Mouse (Mus musculus) MEL (cell line): ENCODE results near the gene Ambra1. TPM values are rescaled to one million over a fixed set of nuclear protein-coding genes. Genes with fewer than 3 reads are reported as not detected.
A peak's percentile ranks its signal among the peaks of the same experiment; 100 is the strongest.

Source experiments
- DNase-seq: peaks from one replicate; pipeline ENCODE4 v3.0.0; 2011; ENCODE audit warnings: low read depth, low spot score
- H3K27ac ChIP-seq: 2 replicates; pipeline ENCODE4 v1.5.1; 2012; ENCODE audit warnings: low read depth, mild to moderate bottlenecking, control low read depth, low read length, moderate library complexity; ENCODE audit not compliant: control insufficient read depth
- H3K27me3 ChIP-seq, 2 experiments: fragments of 150-350 bp in 1 of 2; sonication (generic) in 1 of 2; 2 replicates each; pipeline ENCODE4 v1.6.1; 2012; ENCODE audit warnings: low read length in 2 of 2, mild to moderate bottlenecking in 2 of 2, improper control_type of control experiment in 1 of 2, moderate library complexity in 1 of 2; ENCODE audit not compliant: insufficient read depth in 2 of 2, control insufficient read depth in 1 of 2
- H3K36me3 ChIP-seq, 2 experiments: 2 replicates each; pipeline ENCODE4 v1.6.1; 2012 to 2014; ENCODE audit warnings: low read length in 2 of 2, improper control_type of control experiment in 1 of 2, inconsistent platforms in 1 of 2, mild to moderate bottlenecking in 1 of 2; ENCODE audit not compliant: insufficient read depth in 2 of 2, control insufficient read depth in 1 of 2
- H3K4me1 ChIP-seq, 2 experiments: fragments of 150-350 bp in 1 of 2; sonication (generic) in 1 of 2; 2 replicates each; pipeline ENCODE4 v1.6.1; 2012; ENCODE audit warnings: low read length in 2 of 2, improper control_type of control experiment in 1 of 2, mild to moderate bottlenecking in 1 of 2; ENCODE audit not compliant: insufficient read depth in 2 of 2, control insufficient read depth in 1 of 2
- H3K4me3 ChIP-seq, 2 experiments: fragments of 150-350 bp in 1 of 2; sonication (generic) in 1 of 2; 2 replicates each; pipeline ENCODE4 v1.5.1; 2012; ENCODE audit warnings: low read depth in 2 of 2, low read length in 2 of 2, mild to moderate bottlenecking in 2 of 2, moderate library complexity in 2 of 2, control low read depth in 1 of 2, improper control_type of control experiment in 1 of 2; ENCODE audit not compliant: control insufficient read depth in 1 of 2, insufficient read depth in 1 of 2
- H3K79me2 ChIP-seq: 2 replicates; pipeline ENCODE4 v1.6.1; 2012; ENCODE audit warnings: mild to moderate bottlenecking, low read length, moderate library complexity; ENCODE audit not compliant: control insufficient read depth, poor library complexity, insufficient read depth
- H3K9ac ChIP-seq: 2 replicates; pipeline ENCODE4 v1.6.1; 2012; ENCODE audit warnings: low read depth, mild to moderate bottlenecking, control low read depth, low read length, moderate library complexity; ENCODE audit not compliant: control insufficient read depth, poor library complexity, severe bottlenecking
- H3K9me3 ChIP-seq: fragments of 150-350 bp; sonication (generic); replicated peaks from 2 replicates; pipeline ENCODE4 v1.6.1; 2012; ENCODE audit warnings: mild to moderate bottlenecking, low read length, improper control_type of control experiment, moderate library complexity; ENCODE audit not compliant: insufficient read depth
- BHLHE40 ChIP-seq: IDR thresholded peaks from 2 replicates; pipeline ENCODE4 v1.6.1; 2012; ENCODE audit warnings: low read depth, mild to moderate bottlenecking, inconsistent platforms, low read length, improper control_type of control experiment, borderline replicate concordance
- CHD1 ChIP-seq: IDR thresholded peaks from 2 replicates; pipeline ENCODE4 v1.6.1; 2012; ENCODE audit warnings: low read depth, mild to moderate bottlenecking, inconsistent platforms, low read length, improper control_type of control experiment
- CHD2 ChIP-seq: IDR thresholded peaks from 2 replicates; pipeline ENCODE4 v1.6.1; 2011; ENCODE audit warnings: low read length, improper control_type of control experiment
- CTCF ChIP-seq, 3 experiments: IDR thresholded peaks in 2 of 3; conservative IDR thresholded peaks in 1 of 3; 2 replicates each; pipeline ENCODE4 v1.5.1; 2011 to 2012; ENCODE audit warnings: low read length in 3 of 3, low read depth in 2 of 3, mild to moderate bottlenecking in 2 of 3, improper control_type of control experiment in 1 of 3, inconsistent platforms in 1 of 3, mixed read lengths in 1 of 3, moderate library complexity in 1 of 3; ENCODE audit not compliant: control insufficient read depth in 1 of 3, insufficient read depth in 1 of 3, poor library complexity in 1 of 3, severe bottlenecking in 1 of 3
- E2F4 ChIP-seq: IDR thresholded peaks from 2 replicates; pipeline ENCODE4 v1.6.1; 2011; ENCODE audit warnings: low read depth, low read length, improper control_type of control experiment, borderline replicate concordance
- EP300 ChIP-seq, 2 experiments: IDR thresholded peaks; 2 replicates each; pipeline ENCODE4 v1.6.1; 2011; ENCODE audit warnings: improper control_type of control experiment in 2 of 2, low read length in 2 of 2, low read depth in 1 of 2, mild to moderate bottlenecking in 1 of 2
- ETS1 ChIP-seq: IDR thresholded peaks from 2 replicates; pipeline ENCODE4 v1.6.1; 2012; ENCODE audit warnings: low read depth, mild to moderate bottlenecking, inconsistent platforms, low read length, improper control_type of control experiment, moderate library complexity
- GABPA ChIP-seq: IDR thresholded peaks from 2 replicates; pipeline ENCODE4 v1.6.1; 2012; ENCODE audit warnings: low read depth, mild to moderate bottlenecking, inconsistent platforms, low read length, improper control_type of control experiment, moderate library complexity
- JUND ChIP-seq: IDR thresholded peaks from 2 replicates; pipeline ENCODE4 v1.6.1; 2011; ENCODE audit warnings: low read depth, mild to moderate bottlenecking, improper control_type of control experiment, low read length
- MAFK ChIP-seq: IDR thresholded peaks from 2 replicates; pipeline ENCODE4 v1.6.1; 2011; ENCODE audit warnings: low read depth, mild to moderate bottlenecking, low read length, improper control_type of control experiment, borderline replicate concordance
- MAX ChIP-seq: IDR thresholded peaks from 2 replicates; pipeline ENCODE4 v1.6.1; 2011; ENCODE audit warnings: low read length, improper control_type of control experiment
- MAZ ChIP-seq: IDR thresholded peaks from 2 replicates; pipeline ENCODE4 v1.6.1; 2012; ENCODE audit warnings: low read depth, mild to moderate bottlenecking, inconsistent platforms, low read length, improper control_type of control experiment
- MEF2A ChIP-seq: IDR thresholded peaks from 2 replicates; pipeline ENCODE4 v1.6.1; 2014; ENCODE audit warnings: low read depth, mild to moderate bottlenecking, inconsistent platforms, low read length, improper control_type of control experiment; ENCODE audit not compliant: poor library complexity, insufficient replicate concordance, severe bottlenecking; ENCODE audit errors: extremely low read depth
- MXI1 ChIP-seq: IDR thresholded peaks from 2 replicates; pipeline ENCODE4 v1.6.1; 2011; ENCODE audit warnings: mild to moderate bottlenecking, low read depth, low read length, improper control_type of control experiment
- MYB ChIP-seq: IDR thresholded peaks from 2 replicates; pipeline ENCODE4 v1.6.1; 2011; ENCODE audit warnings: mild to moderate bottlenecking, low read depth, low read length, improper control_type of control experiment
- NRF1 ChIP-seq: IDR thresholded peaks from 2 replicates; pipeline ENCODE4 v1.6.1; 2014; ENCODE audit warnings: low read depth, mild to moderate bottlenecking, inconsistent platforms, low read length, improper control_type of control experiment, moderate library complexity; ENCODE audit not compliant: poor library complexity, insufficient read depth, severe bottlenecking
- POLR2A ChIP-seq, 2 experiments: IDR thresholded peaks; 2 replicates each; pipeline ENCODE4 v1.6.1; 2011 to 2012; ENCODE audit warnings: low read length in 2 of 2, mild to moderate bottlenecking in 2 of 2, control low read depth in 1 of 2, improper control_type of control experiment in 1 of 2, low read depth in 1 of 2, moderate library complexity in 1 of 2; ENCODE audit not compliant: control insufficient read depth in 1 of 2, insufficient read depth in 1 of 2, poor library complexity in 1 of 2
- POLR2AphosphoS2 ChIP-seq: IDR thresholded peaks from 2 replicates; pipeline ENCODE4 v1.6.1; 2011; ENCODE audit warnings: low read length, improper control_type of control experiment
- RAD21 ChIP-seq: IDR thresholded peaks from 2 replicates; pipeline ENCODE4 v1.6.1; 2011; ENCODE audit warnings: mild to moderate bottlenecking, low read depth, low read length, improper control_type of control experiment
- RCOR1 ChIP-seq: IDR thresholded peaks from 2 replicates; pipeline ENCODE4 v1.6.1; 2012; ENCODE audit warnings: low read depth, mild to moderate bottlenecking, inconsistent platforms, low read length, improper control_type of control experiment
- SIN3A ChIP-seq: IDR thresholded peaks from 2 replicates; pipeline ENCODE4 v1.6.1; 2012; ENCODE audit warnings: low read length, improper control_type of control experiment, inconsistent platforms
- SMC3 ChIP-seq: IDR thresholded peaks from 2 replicates; pipeline ENCODE4 v1.6.1; 2011; ENCODE audit warnings: low read depth, low read length, improper control_type of control experiment
- TBP ChIP-seq: IDR thresholded peaks from 2 replicates; pipeline ENCODE4 v1.8.0; 2011; ENCODE audit warnings: low read depth, low read length, improper control_type of control experiment
- TCF12 ChIP-seq: IDR thresholded peaks from 2 replicates; pipeline ENCODE4 v1.6.1; 2014; ENCODE audit warnings: low read depth, mild to moderate bottlenecking, inconsistent platforms, low read length, improper control_type of control experiment, moderate library complexity
- USF1 ChIP-seq: IDR thresholded peaks from 2 replicates; pipeline ENCODE4 v1.6.1; 2014; ENCODE audit warnings: low read depth, mild to moderate bottlenecking, inconsistent platforms, low read length, improper control_type of control experiment, moderate library complexity
- USF2 ChIP-seq, 2 experiments: IDR thresholded peaks; 2 replicates each; pipeline ENCODE4 v1.6.1; 2011 to 2012; ENCODE audit warnings: improper control_type of control experiment in 2 of 2, low read length in 2 of 2, borderline replicate concordance in 1 of 2, inconsistent platforms in 1 of 2, low read depth in 1 of 2, mild to moderate bottlenecking in 1 of 2; ENCODE audit not compliant: insufficient read depth in 1 of 2
- ZC3H11A ChIP-seq: IDR thresholded peaks from 2 replicates; pipeline ENCODE4 v1.6.1; 2012; ENCODE audit warnings: low read depth, mild to moderate bottlenecking, inconsistent platforms, low read length, improper control_type of control experiment
- ZKSCAN1 ChIP-seq: IDR thresholded peaks from 2 replicates; pipeline ENCODE4 v1.6.1; 2012; ENCODE audit warnings: low read depth, mild to moderate bottlenecking, inconsistent platforms, low read length, improper control_type of control experiment, moderate library complexity
- ZMIZ1 ChIP-seq: IDR thresholded peaks from 2 replicates; pipeline ENCODE4 v1.6.1; 2012; ENCODE audit warnings: low read depth, mild to moderate bottlenecking, inconsistent platforms, low read length, improper control_type of control experiment, moderate library complexity
- ZNF384 ChIP-seq: IDR thresholded peaks from 2 replicates; pipeline ENCODE4 v1.6.1; 2012; ENCODE audit warnings: low read depth, mild to moderate bottlenecking, inconsistent platforms, low read length, improper control_type of control experiment
- polyA plus RNA-seq, 2 experiments: library from polyadenylated mRNA; stranded (reverse) in 1 of 2; unstranded in 1 of 2; fragments of >175 nt in 1 of 2; fragments of >200 nt in 1 of 2; gene quantifications; 2 replicates each; pipeline versions ENCODE4 v1.2.1 to v1.2.4; 2012; ENCODE audit warnings: low replicate concordance in 2 of 2, low read depth in 1 of 2; ENCODE audit not compliant: insufficient read length in 2 of 2, insufficient read depth in 1 of 2, missing spikeins in 1 of 2
- total RNA-seq: library from RNA; depleted of rRNA; stranded (reverse); fragments of 300-350 nt; gene quantifications from 2 replicates; pipeline ENCODE4 v1.2.3, GENCODE M21; 2012

The Ambra1 gene
- total and polyA plus RNA-seq, 3 experiments = 14.6 to 24.7 TPM; not detected in 1

DNA sequence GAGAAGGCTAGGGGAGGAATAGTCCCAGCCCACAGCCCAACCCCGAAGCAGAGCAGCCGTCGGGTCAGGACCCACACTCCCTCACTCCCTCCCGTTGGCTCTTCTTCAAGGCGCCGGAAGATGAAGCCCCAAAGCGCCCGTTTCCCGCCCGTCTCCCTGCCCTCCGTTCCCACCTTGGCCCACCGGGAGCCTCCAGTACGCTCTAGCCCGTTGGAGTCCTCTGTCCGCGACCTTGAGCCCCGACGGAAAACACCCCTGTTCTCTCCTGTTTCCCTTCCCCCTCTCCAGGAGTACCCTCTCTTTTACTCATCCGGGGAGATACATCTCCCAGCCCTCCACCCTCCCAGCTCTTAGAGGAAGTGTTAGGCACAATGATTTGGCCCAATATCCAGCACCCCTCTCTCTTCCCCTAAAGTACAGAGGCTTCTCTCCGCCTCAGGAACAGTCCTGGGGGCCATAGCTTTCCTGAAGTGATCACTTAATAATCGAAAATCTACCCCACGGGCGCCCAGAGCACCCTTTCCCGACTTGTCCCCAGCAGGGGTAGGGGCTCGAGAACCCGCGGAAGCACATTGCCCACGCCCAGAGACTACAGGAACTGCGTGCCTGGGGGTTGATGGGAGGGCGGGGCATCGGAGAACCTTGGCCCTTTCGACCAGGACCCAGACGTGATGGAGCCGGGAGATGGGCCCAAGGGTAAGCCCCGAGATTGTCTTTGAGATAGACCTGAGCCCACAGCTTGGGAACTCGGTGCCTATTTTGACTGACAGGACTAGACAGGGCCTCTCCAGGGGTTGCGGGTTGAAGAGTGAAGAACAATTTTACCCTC lies 192.9 kb downstream of the Ambra1 start (continued):
- peak; percentile 48 to 83; a peak in 3 of 4 replicates for TF ChIP-seq POLR2A (IDR thresholded peaks at IDR 0.05; ENCODE audit: control insufficient read depth in 1 of 2, insufficient read depth in 1 of 2, low read depth in 1 of 2, low read length in 2 of 2, poor library complexity in 1 of 2)
- TF ChIP-seq POLR2AphosphoS2 = peak; percentile 65; the same call in 1 of the 2 replicates
- TF ChIP-seq BHLHE40 = no peak
- TF ChIP-seq EP300 (IDR thresholded peaks at IDR 0.05; ENCODE audit: low read depth in 1 of 2, low read length in 2 of 2) = no peak

DNA sequence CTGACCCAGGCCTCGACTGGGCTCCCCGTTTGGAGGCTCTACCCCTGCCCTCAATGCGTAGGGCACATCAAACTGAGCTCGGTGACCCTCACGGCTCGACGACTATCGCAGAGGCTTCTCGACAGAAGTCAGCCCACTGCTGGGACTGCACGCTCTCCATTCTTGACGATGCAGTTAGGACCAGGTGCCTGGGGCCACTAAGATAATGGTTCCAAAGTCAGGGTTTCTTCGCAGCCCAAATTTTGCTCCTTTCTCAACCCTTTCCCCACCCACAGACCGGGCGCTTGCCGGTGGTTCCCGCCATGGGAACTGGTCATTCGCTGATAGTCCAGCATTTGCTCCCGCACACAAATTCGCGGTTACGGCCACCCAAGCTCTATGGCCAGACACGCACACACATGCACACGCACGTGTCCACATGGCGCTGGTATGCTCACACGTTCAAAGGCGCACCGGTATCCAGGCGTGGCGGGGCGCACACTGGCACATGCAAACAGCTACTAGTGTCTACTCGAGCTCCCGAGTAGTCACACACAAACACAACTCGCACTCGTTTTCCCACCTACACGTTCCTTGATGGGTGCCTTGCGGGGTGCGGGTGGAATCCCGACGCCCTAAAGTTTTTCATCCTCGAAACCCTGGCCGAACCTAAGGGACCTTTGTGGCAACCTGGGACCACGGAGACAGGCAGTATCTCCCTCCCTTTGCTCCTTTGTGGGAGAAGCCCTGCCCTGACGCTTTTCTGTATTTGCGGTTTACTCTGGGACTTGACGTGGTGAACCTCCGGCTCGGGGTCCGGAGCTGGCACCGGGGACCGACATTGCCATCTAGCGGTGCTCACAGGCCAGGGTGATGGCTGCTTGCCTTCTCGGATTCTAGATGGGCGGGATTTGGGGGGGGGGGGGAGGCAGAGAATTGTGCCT lies 193.7 kb downstream of the Ambra1 start:
- H3K4me3 ChIP-seq = peak overlapping the region; percentile 70 to 75
- peaks cover 0 to 5% of the 10 kb centered on the region in 2 experiments; a peak in 2 of 4 replicates for H3K36me3 ChIP-seq
- no peaks in the 10 kb centered on the region for H3K27me3 ChIP-seq
- H3K27ac ChIP-seq = peak overlapping the region; percentile 84
- H3K79me2 ChIP-seq = peaks cover 34% of the 10 kb centered on the region
- DNase-seq = peak; percentile 88
- peaks cover 3 to 21% of the 10 kb centered on the region in 2 experiments for H3K4me1 ChIP-seq
- no peaks in the 10 kb centered on the region for H3K9me3 ChIP-seq
- peak overlapping the region; percentile 85 for H3K9ac ChIP-seq
- TF ChIP-seq MEF2A (no peak), POLR2AphosphoS2 (no peak), ZNF384 (no peak), POLR2A (IDR thresholded peaks at IDR 0.05; ENCODE audit: control insufficient read depth in 1 of 2, insufficient read depth in 1 of 2, low read depth in 1 of 2, low read length in 2 of 2, poor library complexity in 1 of 2) (peak in 1 of 2 experiments; percentile 35; a peak in 1 of 4 replicates), ZC3H11A (peak; percentile 61), MAX (peak; percentile 82), ZKSCAN1 (no peak), E2F4 (no peak), GABPA (no peak), MAFK (no peak), BHLHE40 (no peak), CHD1 (no peak), TCF12 (no peak), USF1 (no peak), NRF1 (no peak), CHD2 (no peak), JUND (no peak), SMC3 (peak; percentile 78), CTCF (IDR thresholded peaks at IDR 0.05 in 2 of 3, conservative IDR thresholded peaks at IDR 0.05 in 1 of 3; ENCODE audit: control insufficient read depth in 1 of 3, insufficient read depth in 1 of 3, low read depth in 2 of 3, low read length in 3 of 3, poor library complexity in 1 of 3, severe bottlenecking in 1 of 3) (peak in 2 of 3 experiments; percentile 80 to 93; a peak in 5 of 6 replicates), MYB (no peak), USF2 (IDR thresholded peaks at IDR 0.05; ENCODE audit: borderline replicate concordance in 1 of 2, insufficient read depth in 1 of 2, low read depth in 1 of 2, low read length in 2 of 2) (no peak), MXI1 (peak; percentile 86), TBP (no peak), ETS1 (no peak), MAZ (no peak), RCOR1 (no peak), ZMIZ1 (no peak), SIN3A (peak; percentile 68), RAD21 (peak; percentile 72)
